Mouse (Mus musculus): ENCODE measurements around the gene Tmem11. TPM values are rescaled to one million over a fixed set of nuclear protein-coding genes. Genes with fewer than 3 reads are reported as not detected.

Gene Tmem11
- polyA plus RNA-seq (2016; fragmentation: Nextera tagmentation; extraction: Ambion mirVana): 52.6 and 53.9 TPM in 2 replicates

- Histone ChIP-seq H3K9ac (peak within 1 kb of the TSS; percentile 93), H3K4me3 (peak within 1 kb of the TSS; percentile 86), H3K4me1 (replicated peaks) (peaks cover 45% of the 10 kb centered on the region), H3K36me3 (peaks cover 15% of the 10 kb centered on the region), H3K27ac (ENCODE audit: poor library complexity, severe bottlenecking) (peak within 1 kb of the TSS; percentile 94), H3K4me2 (peak within 1 kb of the TSS; percentile 80), H3K9me3 (replicated peaks) (no peaks in the 10 kb centered on the region), H3K27me3 (replicated peaks) (no peaks in the 10 kb centered on the region)
- ATAC-seq (ENCODE audit: insufficient number of reproducible peaks, low FRiP score): peak; percentile 98
- under 1% methylated on average over 62 of the region's 62 CpGs for WGBS
Measured at GRCm38 (mm10) chr11:60878675-60879294, at the start of gene Tmem11. Gene Tmem11, minus strand, starts transcription at chr11:60879272.

GRCm38 (mm10) chr11:60927264-60927663 is 48.2 kb upstream of the Tmem11 start:
- Histone ChIP-seq H3K27ac (ENCODE audit: poor library complexity, severe bottlenecking) (no peak overlapping the region), H3K4me2 (peak overlapping the region; percentile 60), H3K36me3 (no peaks in the 10 kb centered on the region), H3K4me1 (replicated peaks) (peaks cover 22% of the 10 kb centered on the region), H3K27me3 (replicated peaks) (no peaks in the 10 kb centered on the region), H3K4me3 (peak overlapping the region; percentile 18), H3K9ac (no peak overlapping the region), H3K9me3 (replicated peaks) (no peaks in the 10 kb centered on the region)
- 1% methylated on average over 9 of the region's 9 CpGs for WGBS
- ATAC-seq (ENCODE audit: insufficient number of reproducible peaks, low FRiP score): peak; percentile 64

GRCm38 (mm10) chr11:60924981-60925380 is 45.9 kb upstream of the Tmem11 start:
- 82% methylated on average over 1 of the region's 1 CpGs for WGBS
- H3K4me3 ChIP-seq: no peak overlapping the region
- peaks cover 11% of the 10 kb centered on the region; the same call in 1 of the 2 replicates for H3K36me3 ChIP-seq
- H3K4me1 ChIP-seq (replicated peaks): peaks cover 12% of the 10 kb centered on the region
- no peak overlapping the region for H3K27ac ChIP-seq (ENCODE audit: poor library complexity, severe bottlenecking)
- H3K9ac ChIP-seq: no peak overlapping the region
- H3K9me3 ChIP-seq (replicated peaks): no peaks in the 10 kb centered on the region
- H3K27me3 ChIP-seq (replicated peaks): no peaks in the 10 kb centered on the region
- no peak for ATAC-seq (ENCODE audit: insufficient number of reproducible peaks, low FRiP score)
- H3K4me2 ChIP-seq: no peak overlapping the region

GRCm38 (mm10) chr11:60924498-60924897 is 45.4 kb upstream of the Tmem11 start:
- 35% methylated on average over 6 of the region's 6 CpGs for WGBS
- Histone ChIP-seq H3K9ac (no peak overlapping the region), H3K4me2 (no peak overlapping the region), H3K27ac (ENCODE audit: poor library complexity, severe bottlenecking) (no peak overlapping the region), H3K4me3 (no peak overlapping the region), H3K36me3 (peaks cover 11% of the 10 kb centered on the region; the same call in 1 of the 2 replicates), H3K4me1 (replicated peaks) (peaks cover 12% of the 10 kb centered on the region), H3K9me3 (replicated peaks) (no peaks in the 10 kb centered on the region), H3K27me3 (replicated peaks) (no peaks in the 10 kb centered on the region)
- ATAC-seq (ENCODE audit: insufficient number of reproducible peaks, low FRiP score): peak; percentile 86

- peaks cover 12% of the 10 kb centered on the region for H3K4me1 ChIP-seq (replicated peaks)
- no peak overlapping the region for H3K9ac ChIP-seq
- H3K4me3 ChIP-seq: no peak overlapping the region
- H3K4me2 ChIP-seq: no peak overlapping the region
- H3K27ac ChIP-seq (ENCODE audit: poor library complexity, severe bottlenecking): no peak overlapping the region
- H3K36me3 ChIP-seq: peaks cover 11% of the 10 kb centered on the region; the same call in 1 of the 2 replicates
- 72% methylated on average over 5 of the region's 5 CpGs for WGBS
- H3K27me3 ChIP-seq (replicated peaks): no peaks in the 10 kb centered on the region
- no peak for ATAC-seq (ENCODE audit: insufficient number of reproducible peaks, low FRiP score)
- no peaks in the 10 kb centered on the region for H3K9me3 ChIP-seq (replicated peaks)
Measured at GRCm38 (mm10) chr11:60922964-60923363, 43.9 kb upstream of the Tmem11 start.

- H3K4me3 ChIP-seq: no peak overlapping the region
- no peaks in the 10 kb centered on the region for H3K27me3 ChIP-seq (replicated peaks)
- ATAC-seq (ENCODE audit: insufficient number of reproducible peaks, low FRiP score): no peak
- H3K27ac ChIP-seq (ENCODE audit: poor library complexity, severe bottlenecking): no peak overlapping the region
- no peak overlapping the region for H3K4me2 ChIP-seq
- peaks cover 7% of the 10 kb centered on the region; the same call in 1 of the 2 replicates for H3K4me1 ChIP-seq (replicated peaks)
- no peak overlapping the region for H3K9ac ChIP-seq
- WGBS: 77% methylated on average over 1 of the region's 1 CpGs
- no peaks in the 10 kb centered on the region for H3K9me3 ChIP-seq (replicated peaks)
- H3K36me3 ChIP-seq: peaks cover 11% of the 10 kb centered on the region; the same call in 1 of the 2 replicates
Measured at GRCm38 (mm10) chr11:60922195-60922594, 43.1 kb upstream of the Tmem11 start.

GRCm38 (mm10) chr11:60920021-60920420 is 40.9 kb upstream of the Tmem11 start:
- H3K4me1 ChIP-seq (replicated peaks): peaks cover 12% of the 10 kb centered on the region
- no peak for ATAC-seq (ENCODE audit: insufficient number of reproducible peaks, low FRiP score)
- H3K9ac ChIP-seq: no peak overlapping the region
- no peak overlapping the region for H3K27ac ChIP-seq (ENCODE audit: poor library complexity, severe bottlenecking)
- H3K9me3 ChIP-seq (replicated peaks): no peaks in the 10 kb centered on the region
- no peak overlapping the region for H3K4me2 ChIP-seq
- peaks cover 11% of the 10 kb centered on the region; the same call in 1 of the 2 replicates for H3K36me3 ChIP-seq
- no peak overlapping the region for H3K4me3 ChIP-seq
- 65% methylated on average over 2 of the region's 2 CpGs for WGBS
- no peaks in the 10 kb centered on the region for H3K27me3 ChIP-seq (replicated peaks)

- Histone ChIP-seq H3K27ac (ENCODE audit: poor library complexity, severe bottlenecking) (0 out of 2 replicates have a peak overlapping the region, but pooled peaks have one; percentile 1), H3K4me3 (no peak overlapping the region), H3K9ac (no peak overlapping the region), H3K27me3 (replicated peaks) (no peaks in the 10 kb centered on the region), H3K9me3 (replicated peaks) (no peaks in the 10 kb centered on the region), H3K36me3 (0 out of 2 replicates have a peak, but pooled peaks cover under 1% of the 10 kb centered on the region), H3K4me2 (no peak overlapping the region), H3K4me1 (replicated peaks) (peaks cover 43% of the 10 kb centered on the region)
- ATAC-seq (ENCODE audit: insufficient number of reproducible peaks, low FRiP score): no peak
- WGBS: 54% methylated on average over 4 of the region's 4 CpGs
Measured at GRCm38 (mm10) chr11:60915201-60915600, 36.1 kb upstream of the Tmem11 start.

- Histone ChIP-seq H3K27ac (ENCODE audit: poor library complexity, severe bottlenecking) (peak within 1 kb of the TSS; percentile 78), H3K9ac (peak within 1 kb of the TSS; percentile 89), H3K27me3 (replicated peaks) (no peaks in the 10 kb centered on the region), H3K9me3 (replicated peaks) (no peaks in the 10 kb centered on the region), H3K4me1 (replicated peaks) (peaks cover 43% of the 10 kb centered on the region), H3K36me3 (no peaks in the 10 kb centered on the region; the same call in 1 of the 2 replicates), H3K4me3 (peak within 1 kb of the TSS; percentile 86), H3K4me2 (peak within 1 kb of the TSS; percentile 74)
- 23% methylated on average over 7 of the region's 7 CpGs for WGBS
- ATAC-seq (ENCODE audit: insufficient number of reproducible peaks, low FRiP score): no peak
Measured at GRCm38 (mm10) chr11:60914491-60914890, 35.4 kb upstream of the Tmem11 start, which contains the start of gene Natd1. Gene Natd1, minus strand, starts transcription at chr11:60914750.

- peak overlapping the region; percentile 86 for H3K4me3 ChIP-seq
- peaks cover 2% of the 10 kb centered on the region; the same call in 1 of the 2 replicates for H3K36me3 ChIP-seq
- peak overlapping the region; percentile 74 for H3K4me2 ChIP-seq
- H3K9me3 ChIP-seq (replicated peaks): no peaks in the 10 kb centered on the region
- H3K9ac ChIP-seq: peak overlapping the region; percentile 89
- H3K27ac ChIP-seq (ENCODE audit: poor library complexity, severe bottlenecking): peak overlapping the region; percentile 78
- H3K4me1 ChIP-seq (replicated peaks): peaks cover 43% of the 10 kb centered on the region
- WGBS: under 1% methylated on average over 85 of the region's 86 CpGs
- H3K27me3 ChIP-seq (replicated peaks): no peaks in the 10 kb centered on the region
- ATAC-seq (ENCODE audit: insufficient number of reproducible peaks, low FRiP score): peak; percentile 92
Measured at GRCm38 (mm10) chr11:60913301-60914196, 34.5 kb upstream of the Tmem11 start.

- Histone ChIP-seq H3K9me3 (replicated peaks) (no peaks in the 10 kb centered on the region), H3K4me3 (peak overlapping the region; percentile 86), H3K36me3 (peaks cover 2% of the 10 kb centered on the region; the same call in 1 of the 2 replicates), H3K27ac (ENCODE audit: poor library complexity, severe bottlenecking) (peak overlapping the region; percentile 78; the same call in 1 of the 2 replicates), H3K4me2 (peak overlapping the region; percentile 74), H3K27me3 (replicated peaks) (no peaks in the 10 kb centered on the region), H3K9ac (peak overlapping the region; percentile 89), H3K4me1 (replicated peaks) (peaks cover 43% of the 10 kb centered on the region)
- 21% methylated on average over 7 of the region's 7 CpGs for WGBS
- ATAC-seq (ENCODE audit: insufficient number of reproducible peaks, low FRiP score): no peak
Measured at GRCm38 (mm10) chr11:60912525-60912973, 33.5 kb upstream of the Tmem11 start.

Measured in heart, embryonic 12.5 days (tissue).